Mouse (Mus musculus): ENCODE data around the gene Olfr1208.

- TF ChIP-seq POLR2A (IDR thresholded peaks at IDR 0.05; ENCODE audit: borderline replicate concordance, control insufficient read depth, low read depth, low read length) = no peak
- no peak for TF ChIP-seq CTCF (IDR thresholded peaks at IDR 0.05; ENCODE audit: control insufficient read depth, insufficient read depth, low read length)
Measured at GRCm38 (mm10) chr2:88848992-88849391, 53.1 kb downstream of the Olfr1208 start, which contains the start of gene Olfr1204.

Data from bone marrow, adult 2 months (tissue).